Mouse (Mus musculus): ENCODE results near the gene Mxra7.
"Not testable (repeated sequence)": the region's sequence is repeated elsewhere in the genome, so short reads cannot be mapped to it uniquely, and the experiment has no call there.

Gene Mxra7

DNA sequence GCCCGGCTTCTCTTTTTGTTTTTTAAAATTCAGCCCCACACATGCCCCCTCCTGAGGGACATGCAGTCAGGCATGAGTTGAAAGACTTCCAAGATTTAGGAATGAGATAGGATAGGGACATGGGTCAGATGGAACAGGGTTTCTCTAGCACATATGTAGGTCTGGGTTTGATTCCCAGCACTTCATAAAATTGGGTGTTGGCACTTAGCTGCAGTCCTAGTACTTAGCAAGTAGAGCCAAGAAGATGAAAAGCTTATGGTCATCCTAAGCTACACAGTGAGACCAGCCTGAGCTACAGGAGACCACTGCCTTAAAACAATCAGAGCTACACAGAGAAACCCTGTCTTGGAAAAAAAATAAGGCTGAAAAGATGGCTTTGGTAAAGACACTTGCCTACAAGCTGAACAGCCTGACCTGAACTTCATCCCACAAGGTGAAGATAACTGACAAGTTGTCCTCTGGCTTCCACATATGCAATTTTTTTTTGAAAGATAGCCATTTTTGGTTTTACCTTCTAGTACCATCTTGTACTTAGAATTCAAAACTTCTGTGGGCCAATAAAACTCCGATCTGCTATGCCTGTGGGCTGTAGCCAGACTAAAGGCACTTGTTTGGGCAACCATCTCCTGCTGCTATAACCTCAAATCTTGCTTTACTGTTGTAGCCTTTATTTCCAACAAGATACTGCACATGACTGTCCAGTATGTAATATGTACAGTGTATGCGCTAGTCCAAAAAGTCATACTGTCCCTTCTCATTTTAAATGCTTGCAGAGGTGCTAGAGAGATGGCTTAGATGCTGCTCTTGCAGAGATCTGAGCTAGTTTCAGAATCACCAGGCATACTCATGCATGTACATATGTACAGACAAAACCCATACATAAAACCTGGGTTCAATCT, 19.6 kb upstream of the Mxra7 start:
- in situ Hi-C loops (cut with MboI; ENCODE audit: low sequenced_read_pairs): no loop called here

DNA sequence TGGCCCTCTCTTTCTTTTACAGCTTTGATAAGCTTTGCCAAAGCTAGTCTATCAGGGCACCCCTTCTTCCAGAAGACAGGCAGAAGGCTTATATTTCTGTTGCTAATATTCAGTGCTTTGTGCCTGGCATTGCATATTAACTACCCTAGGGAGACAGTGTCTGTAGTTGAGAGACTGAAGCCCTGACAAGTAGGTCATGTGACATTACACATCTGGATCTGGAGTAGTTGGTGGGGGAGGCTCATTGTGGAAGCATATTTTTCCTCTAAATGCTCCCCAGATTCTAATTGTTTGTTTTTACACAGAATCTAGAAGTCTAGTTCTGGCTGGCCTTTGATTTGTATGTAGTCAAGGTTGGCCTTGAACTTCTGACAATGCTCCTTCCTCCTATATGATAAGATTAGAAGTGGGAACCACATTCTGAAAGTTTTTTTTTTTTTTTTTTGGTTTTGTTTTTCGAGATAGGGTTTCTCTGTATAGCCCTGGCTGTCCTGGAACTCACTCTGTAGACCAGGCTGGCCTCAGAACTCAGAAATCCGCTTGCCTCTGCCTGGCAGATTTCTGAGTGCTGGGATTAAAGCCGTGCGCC, 18.8 kb upstream of the Mxra7 start:
- in situ Hi-C loops (cut with MboI; ENCODE audit: low sequenced_read_pairs): no loop called here

DNA sequence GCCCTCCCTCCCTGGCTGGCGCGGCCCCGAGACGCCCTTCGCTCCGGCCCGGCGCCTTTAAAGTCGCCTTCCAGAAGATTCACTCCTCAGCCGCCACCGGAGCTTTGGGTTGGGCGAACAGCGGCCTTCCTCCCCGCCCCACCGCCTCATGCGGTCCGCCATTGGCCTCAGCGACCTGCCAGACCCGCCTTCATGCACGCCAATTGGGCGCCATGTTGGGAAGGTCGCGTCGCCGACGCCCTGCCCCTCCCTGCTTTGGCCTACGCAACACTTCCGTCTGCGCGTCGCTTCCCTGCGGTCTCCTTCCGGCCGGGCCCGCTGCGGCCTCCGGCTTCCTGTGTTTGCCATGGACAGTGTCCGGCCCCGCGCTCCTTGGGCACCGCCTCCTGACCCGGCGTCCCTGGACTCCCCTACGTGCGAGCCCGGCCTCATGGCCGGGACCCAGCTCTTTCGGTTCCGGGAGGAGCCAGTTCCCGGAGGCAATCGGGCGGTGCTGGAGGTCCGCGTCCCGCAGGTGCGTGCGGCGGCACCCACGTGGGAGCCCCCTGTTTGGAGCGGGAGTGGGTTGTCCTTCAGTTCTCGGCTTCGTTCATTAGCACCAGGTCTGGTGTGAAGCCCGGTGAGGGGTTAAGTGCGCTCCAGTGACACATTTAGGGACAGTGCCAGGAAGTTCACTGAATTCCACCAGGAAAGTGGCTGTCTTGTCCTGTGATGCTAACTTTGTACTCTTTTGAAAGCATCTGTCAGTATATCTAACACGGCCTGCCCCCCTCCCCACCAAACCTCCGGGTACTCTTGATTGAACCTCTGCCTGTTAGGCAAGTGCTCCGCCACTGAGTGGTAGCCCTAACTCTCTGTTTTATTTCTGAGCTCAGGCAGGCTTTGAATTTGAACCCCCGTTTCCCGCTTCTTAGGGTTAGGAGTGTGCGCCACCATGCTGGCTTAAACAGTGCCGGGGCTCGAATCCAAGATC, 15.7 kb upstream of the Mxra7 start, which contains the start of the genes Mettl23 and Jmjd6:
Gene Mettl23 (plus strand): TSS at position 18 of the 973 bp plus-strand sequence.
Gene Jmjd6 (minus strand): TSS at position 189 of the 973 bp plus-strand sequence.
- in situ Hi-C loops (cut with MboI; ENCODE audit: low sequenced_read_pairs): no loop called here

DNA sequence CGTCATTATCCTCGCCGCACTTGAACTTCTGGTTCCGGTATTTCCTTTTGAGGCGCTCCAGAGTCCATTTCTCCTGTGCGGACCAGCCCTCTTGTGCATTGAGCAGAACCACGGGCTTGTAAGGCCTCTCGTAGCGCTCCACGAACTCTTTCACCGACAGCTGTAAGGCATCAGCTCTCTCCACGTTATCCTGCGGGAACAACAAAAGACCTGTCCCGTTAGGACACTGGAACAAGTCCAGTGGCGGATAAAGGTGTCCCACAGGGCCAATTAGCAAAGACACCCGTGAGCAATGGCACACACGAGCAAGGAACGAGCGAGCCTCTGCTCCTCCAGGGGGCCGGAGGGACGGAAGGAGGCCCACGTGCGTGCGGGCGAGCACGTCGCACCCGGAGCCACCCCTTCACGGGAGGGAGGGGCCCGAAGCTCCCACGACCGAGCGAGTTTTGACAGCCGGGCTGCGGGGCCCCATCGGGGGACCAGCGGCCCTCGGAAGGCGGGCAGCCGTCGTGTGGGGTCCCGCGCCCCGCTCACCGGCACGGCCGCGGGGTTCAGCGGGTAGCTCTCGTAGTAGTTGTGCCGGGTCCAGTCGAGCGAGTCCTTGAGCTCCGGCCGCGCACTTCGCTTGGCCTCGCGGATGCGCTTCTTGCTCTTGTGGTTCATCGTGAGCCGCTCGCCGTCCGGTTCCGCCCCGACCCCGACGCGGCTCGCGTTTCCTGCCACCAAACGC, 14.8 kb upstream of the Mxra7 start:
- in situ Hi-C loops (cut with MboI; ENCODE audit: low sequenced_read_pairs): no loop called here

GRCm38 (mm10) chr11:116840748-116841147, 12.9 kb upstream of the Mxra7 start:
- in situ Hi-C loops (cut with MboI; ENCODE audit: low sequenced_read_pairs): no loop called here

- in situ Hi-C loops (cut with MboI; ENCODE audit: low sequenced_read_pairs): no loop called here
Measured at GRCm38 (mm10) chr11:116839601-116840000, 11.8 kb upstream of the Mxra7 start.

GRCm38 (mm10) chr11:116838936-116839335, 11.1 kb upstream of the Mxra7 start:
- in situ Hi-C loops (cut with MboI; ENCODE audit: low sequenced_read_pairs): no loop called here

DNA sequence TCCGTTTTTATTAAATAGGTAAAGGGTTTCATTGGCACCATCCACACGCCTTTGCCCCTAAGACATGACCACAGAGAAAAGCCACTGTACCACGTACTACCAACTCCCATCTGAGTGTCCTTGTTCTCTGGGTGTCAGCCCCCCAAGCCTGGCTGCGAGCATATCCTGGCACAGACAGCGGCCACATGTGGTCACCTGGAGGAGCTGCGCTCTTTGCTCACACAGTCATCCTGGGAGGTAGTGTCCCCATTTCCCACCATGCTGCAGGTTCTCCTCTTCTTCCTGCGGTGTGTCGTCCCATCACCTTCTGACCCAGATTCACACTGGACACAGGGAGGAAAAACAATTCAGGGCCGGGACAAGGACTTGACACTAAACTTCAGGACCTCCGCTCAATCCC, 9.6 kb upstream of the Mxra7 start:
- in situ Hi-C loops (cut with MboI; ENCODE audit: low sequenced_read_pairs): no loop called here

DNA sequence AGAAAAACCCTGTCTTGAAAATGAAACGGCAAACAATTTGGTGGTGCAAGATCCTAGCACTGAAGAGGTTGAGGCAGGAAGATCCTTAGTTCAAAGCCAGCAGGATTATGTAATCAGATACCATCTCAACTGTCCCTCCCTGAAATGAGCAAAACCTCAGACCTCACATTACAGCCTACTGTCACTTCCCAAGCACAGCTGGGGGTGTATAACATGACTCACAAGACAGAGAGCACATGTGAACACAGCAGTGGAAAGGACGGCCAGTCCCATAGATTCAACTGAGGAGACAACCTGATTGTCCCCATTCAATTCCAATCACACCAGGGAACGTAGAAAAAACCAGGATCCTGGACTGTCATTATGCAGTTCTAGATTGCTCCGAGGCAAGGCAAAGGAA, 8.4 kb upstream of the Mxra7 start:
- in situ Hi-C loops (cut with MboI; ENCODE audit: low sequenced_read_pairs): no loop called here

DNA sequence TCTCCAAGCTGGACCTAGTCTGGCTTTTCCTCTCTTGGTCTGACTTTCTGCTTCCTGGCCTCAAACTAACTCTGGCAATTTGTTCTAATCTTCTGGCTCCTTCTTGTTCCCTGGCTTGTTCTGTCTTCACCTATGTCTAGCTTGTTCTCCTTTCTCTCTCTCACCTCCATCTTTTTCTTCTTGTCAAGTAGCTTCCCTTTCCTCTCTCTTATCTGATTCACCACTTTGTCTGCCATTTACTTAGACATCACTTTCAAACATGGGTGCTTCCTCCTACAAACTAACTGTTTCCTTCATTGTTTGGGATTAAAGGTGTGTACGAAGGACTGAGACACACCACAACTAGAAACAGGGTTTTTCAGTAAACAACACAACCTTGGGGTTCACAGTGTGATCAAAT, 7.1 kb upstream of the Mxra7 start:
- in situ Hi-C loops (cut with MboI; ENCODE audit: low sequenced_read_pairs): no loop called here

GRCm38 (mm10) chr11:116832172-116832685, 4.4 kb upstream of the Mxra7 start:
- in situ Hi-C loops (cut with MboI; ENCODE audit: low sequenced_read_pairs): no loop called here

- in situ Hi-C loops (cut with MboI; ENCODE audit: low sequenced_read_pairs): no loop called here
Measured at GRCm38 (mm10) chr11:116826550-116827504, 1.0 kb downstream of the Mxra7 start.

DNA sequence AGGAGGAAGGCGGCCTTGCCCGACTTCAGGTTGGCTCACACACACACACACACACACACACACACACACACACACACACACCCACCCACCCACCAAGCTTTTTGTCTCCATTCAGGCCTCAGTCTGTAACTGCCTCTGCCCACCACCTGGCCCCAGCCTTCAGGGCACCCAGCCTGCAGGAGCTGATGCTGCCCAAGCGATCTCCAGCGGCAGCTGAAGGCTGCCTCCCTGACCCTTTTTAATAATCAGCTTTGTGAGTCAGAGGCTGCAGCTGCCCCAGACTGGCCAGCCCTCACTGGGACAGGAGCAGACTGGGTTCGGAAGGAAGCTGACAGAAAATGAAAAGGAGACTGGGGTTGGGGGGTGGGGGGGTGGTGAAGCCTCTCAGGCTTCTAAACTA, 2.6 kb downstream of the Mxra7 start:
- in situ Hi-C loops (cut with MboI; ENCODE audit: low sequenced_read_pairs): no loop called here

DNA sequence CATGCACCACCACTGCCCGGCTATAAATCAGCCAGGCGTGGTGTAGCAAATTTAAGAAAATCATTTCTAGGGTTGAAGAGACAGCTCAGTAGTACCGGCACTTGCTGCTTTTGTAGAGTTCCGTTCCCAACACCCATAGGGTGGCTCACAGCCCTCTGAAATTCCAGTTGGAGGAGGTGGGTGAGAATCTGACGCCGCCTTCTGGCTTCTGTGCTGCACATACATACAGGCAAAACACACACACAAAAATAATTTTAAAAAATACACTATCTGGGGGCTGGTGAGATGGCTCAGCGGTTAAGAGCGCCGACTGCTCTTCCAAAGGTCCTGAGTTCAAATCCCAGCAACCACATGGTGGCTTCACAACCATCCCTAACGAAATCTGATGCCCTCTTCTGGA, 4.0 kb downstream of the Mxra7 start:
- in situ Hi-C loops (cut with MboI; ENCODE audit: low sequenced_read_pairs): not testable (repeated sequence)

GRCm38 (mm10) chr11:116823255-116823654, 4.6 kb downstream of the Mxra7 start:
- in situ Hi-C loops (cut with MboI; ENCODE audit: low sequenced_read_pairs): no loop called here

DNA sequence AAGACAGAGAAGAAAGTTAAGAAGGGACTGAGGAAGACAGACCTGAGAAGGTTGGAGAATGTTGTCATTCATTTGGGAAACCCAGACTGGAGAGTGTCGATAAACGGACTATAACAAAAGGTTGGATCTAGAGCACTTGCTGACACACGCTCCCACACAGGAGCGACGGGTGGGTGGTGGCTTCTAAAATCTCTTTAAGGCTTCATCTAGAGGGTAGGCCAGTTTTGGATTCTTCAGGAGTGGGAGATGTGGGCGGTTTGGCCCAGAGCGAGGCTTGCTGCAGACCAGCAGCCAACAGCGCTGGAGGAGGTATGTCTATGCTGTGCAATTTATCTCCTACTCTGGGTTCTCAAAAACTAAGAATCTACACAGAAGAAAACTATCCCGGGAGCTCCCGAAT, 5.2 kb downstream of the Mxra7 start:
- in situ Hi-C loops (cut with MboI; ENCODE audit: low sequenced_read_pairs): no loop called here

DNA sequence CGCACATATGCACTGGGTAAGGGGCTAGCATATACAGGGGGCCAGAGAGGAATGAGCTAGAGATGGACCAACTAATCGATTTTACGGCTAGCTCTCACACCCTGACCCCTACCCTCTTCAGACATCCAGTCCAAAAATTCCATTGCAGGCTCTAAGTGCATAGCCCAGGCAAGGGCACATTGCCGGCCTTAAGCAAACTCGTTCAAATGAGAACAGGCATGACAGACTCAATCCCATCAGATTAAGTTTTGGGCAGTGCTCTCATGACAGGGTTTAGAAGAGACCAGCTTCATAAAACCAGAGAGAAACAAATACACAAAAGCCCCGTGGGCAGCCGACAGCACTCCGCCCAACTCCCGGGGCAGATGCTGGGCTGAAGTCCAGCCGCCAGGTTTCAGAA, 5.6 kb downstream of the Mxra7 start:
- in situ Hi-C loops (cut with MboI; ENCODE audit: low sequenced_read_pairs): no loop called here

GRCm38 (mm10) chr11:116821057-116821940, 6.5 kb downstream of the Mxra7 start:
- in situ Hi-C loops (cut with MboI; ENCODE audit: low sequenced_read_pairs): no loop called here
